Mouse (Mus musculus): ENCODE data around the gene Slc6a11. TPM values are rescaled to one million over a fixed set of nuclear protein-coding genes. Genes with fewer than 3 reads are reported as not detected.

Slc6a11 gene
- total and polyA plus RNA-seq, 3 experiments: not detected

DNA sequence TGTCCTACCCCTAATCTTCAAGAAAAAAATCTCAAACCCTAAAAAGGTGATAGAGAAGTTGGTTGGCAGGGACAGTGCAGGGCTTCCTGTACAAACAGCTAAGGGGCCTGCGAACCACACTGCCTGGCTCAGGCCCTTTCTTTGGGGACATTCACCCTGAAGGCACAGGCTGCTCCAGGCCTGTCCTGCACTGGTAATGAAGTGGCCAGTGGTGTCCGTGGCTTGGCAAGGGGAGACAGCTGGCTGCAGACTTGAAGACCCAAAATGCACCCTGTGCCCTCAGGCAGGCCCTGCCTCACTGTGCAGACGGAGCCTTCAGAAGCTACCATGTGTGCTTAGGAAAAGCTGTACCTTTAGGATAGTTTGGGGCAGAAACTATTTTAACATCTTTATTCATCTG, 1.4 kb downstream of the Slc6a11 start:
- DNase-seq (ENCODE audit: low read depth, low spot score): no peak
- Histone ChIP-seq H3K9ac (ENCODE audit: control insufficient read depth, low read depth, low read length, poor library complexity, severe bottlenecking) (no peak overlapping the region), H3K4me1 (ENCODE audit: control insufficient read depth in 1 of 2, insufficient read depth in 2 of 2, low read length in 2 of 2) (no peaks in the 10 kb centered on the region), H3K27me3 (ENCODE audit: control insufficient read depth in 1 of 2, insufficient read depth in 2 of 2, low read length in 2 of 2) (no peaks in the 10 kb centered on the region), H3K9me3 (replicated peaks; ENCODE audit: insufficient read depth, low read length) (no peaks in the 10 kb centered on the region), H3K36me3 (ENCODE audit: control insufficient read depth in 1 of 2, insufficient read depth in 2 of 2, low read length in 2 of 2) (no peaks in the 10 kb centered on the region), H3K4me3 (ENCODE audit: control insufficient read depth in 1 of 2, insufficient read depth in 1 of 2, low read depth in 2 of 2, low read length in 2 of 2) (no peak overlapping the region), H3K79me2 (ENCODE audit: control insufficient read depth, insufficient read depth, low read length, poor library complexity) (no peaks in the 10 kb centered on the region), H3K27ac (ENCODE audit: control insufficient read depth, low read depth, low read length) (no peak overlapping the region)
- TF ChIP-seq UBTF (IDR thresholded peaks at IDR 0.05; ENCODE audit: borderline replicate concordance, insufficient read depth, low read depth, low read length): no peak
- no peak for TF ChIP-seq POLR2AphosphoS2 (IDR thresholded peaks at IDR 0.05; ENCODE audit: low read length)
- no peak for TF ChIP-seq MYC (IDR thresholded peaks at IDR 0.05; ENCODE audit: low read depth, low read length)
- TF ChIP-seq RAD21 (IDR thresholded peaks at IDR 0.05; ENCODE audit: low read depth, low read length): no peak
- no peak for TF ChIP-seq SMC3 (IDR thresholded peaks at IDR 0.05; ENCODE audit: low read depth, low read length)
- no peak for TF ChIP-seq ZKSCAN1 (IDR thresholded peaks at IDR 0.05; ENCODE audit: low read depth, low read length)
- no peak for TF ChIP-seq KAT2A (conservative IDR thresholded peaks at IDR 0.05; ENCODE audit: low read depth, low read length)
- no peak for TF ChIP-seq HCFC1 (IDR thresholded peaks at IDR 0.05; ENCODE audit: low read depth, low read length)
- TF ChIP-seq TBP (IDR thresholded peaks at IDR 0.05; ENCODE audit: low read depth, low read length): no peak
- no peak for TF ChIP-seq POLR2A (IDR thresholded peaks at IDR 0.05; ENCODE audit: control insufficient read depth in 1 of 2, insufficient read depth in 1 of 2, low read depth in 1 of 2, low read length in 2 of 2, poor library complexity in 1 of 2)
- no peak for TF ChIP-seq ZC3H11A (IDR thresholded peaks at IDR 0.05; ENCODE audit: low read depth, low read length)
- TF ChIP-seq EP300 (IDR thresholded peaks at IDR 0.05; ENCODE audit: low read depth in 1 of 2, low read length in 2 of 2): no peak
- TF ChIP-seq USF1 (IDR thresholded peaks at IDR 0.05; ENCODE audit: low read depth, low read length): no peak

GRCm38 (mm10) chr6:114132916-114133315, 1.9 kb downstream of the Slc6a11 start:
- Histone ChIP-seq H3K27me3 (ENCODE audit: control insufficient read depth in 1 of 2, insufficient read depth in 2 of 2, low read length in 2 of 2) (no peaks in the 10 kb centered on the region), H3K36me3 (ENCODE audit: control insufficient read depth in 1 of 2, insufficient read depth in 2 of 2, low read length in 2 of 2) (no peaks in the 10 kb centered on the region), H3K4me3 (ENCODE audit: control insufficient read depth in 1 of 2, insufficient read depth in 1 of 2, low read depth in 2 of 2, low read length in 2 of 2) (no peak overlapping the region), H3K9me3 (replicated peaks; ENCODE audit: insufficient read depth, low read length) (no peaks in the 10 kb centered on the region), H3K79me2 (ENCODE audit: control insufficient read depth, insufficient read depth, low read length, poor library complexity) (no peaks in the 10 kb centered on the region), H3K9ac (ENCODE audit: control insufficient read depth, low read depth, low read length, poor library complexity, severe bottlenecking) (no peak overlapping the region), H3K27ac (ENCODE audit: control insufficient read depth, low read depth, low read length) (no peak overlapping the region), H3K4me1 (ENCODE audit: control insufficient read depth in 1 of 2, insufficient read depth in 2 of 2, low read length in 2 of 2) (no peaks in the 10 kb centered on the region)
- TF ChIP-seq TAL1 (IDR thresholded peaks at IDR 0.05; ENCODE audit: low read length): no peak
- TF ChIP-seq POLR2AphosphoS2 (IDR thresholded peaks at IDR 0.05; ENCODE audit: low read length): no peak
- no peak for TF ChIP-seq E2F4 (IDR thresholded peaks at IDR 0.05; ENCODE audit: borderline replicate concordance, low read depth, low read length)
- TF ChIP-seq MYC (IDR thresholded peaks at IDR 0.05; ENCODE audit: low read depth, low read length): no peak
- no peak for TF ChIP-seq GABPA (IDR thresholded peaks at IDR 0.05; ENCODE audit: low read depth, low read length)
- no peak for TF ChIP-seq USF1 (IDR thresholded peaks at IDR 0.05; ENCODE audit: low read depth, low read length)
- no peak for TF ChIP-seq MEF2A (IDR thresholded peaks at IDR 0.05; ENCODE audit: extremely low read depth, insufficient replicate concordance, low read depth, low read length, poor library complexity, severe bottlenecking)
- TF ChIP-seq USF2 (IDR thresholded peaks at IDR 0.05; ENCODE audit: borderline replicate concordance in 1 of 2, insufficient read depth in 1 of 2, low read depth in 1 of 2, low read length in 2 of 2): no peak
- no peak for TF ChIP-seq ZC3H11A (IDR thresholded peaks at IDR 0.05; ENCODE audit: low read depth, low read length)
- no peak for TF ChIP-seq JUND (IDR thresholded peaks at IDR 0.05; ENCODE audit: low read depth, low read length)
- no peak for TF ChIP-seq SMC3 (IDR thresholded peaks at IDR 0.05; ENCODE audit: low read depth, low read length)
- no peak for TF ChIP-seq ETS1 (IDR thresholded peaks at IDR 0.05; ENCODE audit: low read depth, low read length)
- TF ChIP-seq CHD1 (IDR thresholded peaks at IDR 0.05; ENCODE audit: low read depth, low read length): no peak
- no peak for TF ChIP-seq RCOR1 (IDR thresholded peaks at IDR 0.05; ENCODE audit: low read depth, low read length)
- no peak for TF ChIP-seq MXI1 (IDR thresholded peaks at IDR 0.05; ENCODE audit: low read depth, low read length)
- TF ChIP-seq NRF1 (IDR thresholded peaks at IDR 0.05; ENCODE audit: insufficient read depth, low read depth, low read length, poor library complexity, severe bottlenecking): no peak
- TF ChIP-seq KAT2A (conservative IDR thresholded peaks at IDR 0.05; ENCODE audit: low read depth, low read length): no peak
- DNase-seq (ENCODE audit: low read depth, low spot score): no peak

Data from MEL (cell line).